Mouse (Mus musculus) G1E (cell line): ENCODE data around the gene Sfmbt1. TPM values are rescaled to one million over a fixed set of nuclear protein-coding genes. Genes with fewer than 3 reads are reported as not detected.
A peak's percentile ranks its signal among the peaks of the same experiment; 100 is the strongest.

Experiments
- ATAC-seq: 2 replicates; pipeline ENCODE4 v1.8.0; 2016; ENCODE audit warnings: mild to moderate bottlenecking; ENCODE audit not compliant: insufficient number of reproducible peaks, poor library complexity, low FRiP score, severe bottlenecking; ENCODE audit errors: extremely low read depth
- DNase-seq: peaks from one replicate; pipeline ENCODE4 v3.0.0; 2012; ENCODE audit warnings: low spot score
- H3K27me3 ChIP-seq: 2 replicates; pipeline ENCODE4 v1.6.1; 2012; ENCODE audit warnings: mild to moderate bottlenecking, low read length, inconsistent platforms; ENCODE audit not compliant: insufficient read depth
- H3K36me3 ChIP-seq: replicated peaks from 2 replicates; pipeline ENCODE3; 2012; ENCODE audit warnings: mild to moderate bottlenecking, inconsistent platforms
- H3K4me1 ChIP-seq: 2 replicates; pipeline ENCODE4 v1.6.1; 2012; ENCODE audit warnings: low read depth, low read length, inconsistent platforms, mixed read lengths; ENCODE audit not compliant: insufficient read depth
- H3K4me3 ChIP-seq: 2 replicates; pipeline ENCODE4 v1.5.1; 2012; ENCODE audit warnings: low read depth, mild to moderate bottlenecking, inconsistent platforms, low read length, moderate library complexity, mixed read lengths
- H3K9me3 ChIP-seq: replicated peaks from 2 replicates; pipeline ENCODE4 v1.6.1; 2012; ENCODE audit warnings: inconsistent platforms
- CTCF ChIP-seq: IDR thresholded peaks from 2 replicates; pipeline ENCODE4 v1.5.1; 2012; ENCODE audit warnings: low read depth, low read length, inconsistent platforms, mixed read lengths
- GATA1 ChIP-seq: IDR thresholded peaks from 2 replicates; pipeline ENCODE4 v1.6.1; 2012; ENCODE audit warnings: borderline replicate concordance, low read length, inconsistent platforms, mixed read lengths
- GATA2 ChIP-seq: IDR thresholded peaks from 2 replicates; pipeline ENCODE4 v1.6.1; 2012; ENCODE audit warnings: low read depth, low read length, inconsistent platforms, borderline replicate concordance
- POLR2AphosphoS5 ChIP-seq: IDR thresholded peaks from 2 replicates; pipeline ENCODE4 v1.6.1; 2012; ENCODE audit warnings: low read depth, low read length, inconsistent platforms; ENCODE audit not compliant: insufficient replicate concordance
- TAL1 ChIP-seq: conservative IDR thresholded peaks from 2 replicates; pipeline ENCODE4 v1.6.1; 2012; ENCODE audit warnings: low read depth, low read length, inconsistent platforms, mixed read lengths
- polyA plus RNA-seq: library from polyadenylated mRNA; stranded (reverse); fragments of >175 nt; gene quantifications from 2 replicates; pipeline ENCODE4 v1.2.3, GENCODE M21; 2012
- total RNA-seq, 2 experiments: library from RNA; stranded (forward) in 1 of 2; stranded (reverse) in 1 of 2; fragments of 200-1000 nt in 1 of 2; fragments of >200 nt in 1 of 2; fragmentation: Nextera tagmentation in 1 of 2; gene quantifications; 2 replicates each; pipeline ENCODE4 v1.2.3; 2014 to 2017

Sfmbt1 gene
- total and polyA plus RNA-seq, 3 experiments: 3.1 to 26.6 (median 14.8) TPM

GRCm38 (mm10) chr14:30865311-30865710 lies 150.7 kb downstream of the Sfmbt1 start:
- Histone ChIP-seq H3K36me3 (peaks cover 68% of the 10 kb centered on the region), H3K4me1 (no peaks in the 10 kb centered on the region), H3K4me3 (no peak overlapping the region), H3K9me3 (no peaks in the 10 kb centered on the region), H3K27me3 (peaks cover 2% of the 10 kb centered on the region; the same call in 1 of the 2 replicates)
- DNase-seq (no peak), ATAC-seq (no peak)
- TF ChIP-seq GATA2: no peak
- no peak for TF ChIP-seq TAL1
- no peak for TF ChIP-seq POLR2AphosphoS5
- no peak for TF ChIP-seq GATA1
- TF ChIP-seq CTCF: 0 out of 2 replicates have a peak, but pooled peaks have one; percentile 11

GRCm38 (mm10) chr14:30867042-30867441 lies 152.4 kb downstream of the Sfmbt1 start:
- Histone ChIP-seq H3K9me3 (no peaks in the 10 kb centered on the region), H3K36me3 (peaks cover 79% of the 10 kb centered on the region), H3K4me3 (no peak overlapping the region), H3K4me1 (no peaks in the 10 kb centered on the region; the same call in 1 of the 2 replicates), H3K27me3 (no peaks in the 10 kb centered on the region)
- peak; percentile 67 for DNase-seq
- no peak for TF ChIP-seq TAL1
- TF ChIP-seq CTCF: peak; percentile 88
- no peak for TF ChIP-seq GATA1
- no peak for TF ChIP-seq GATA2
- ATAC-seq: no peak

GRCm38 (mm10) chr14:30868826-30869225 lies 154.2 kb downstream of the Sfmbt1 start:
- H3K27me3 ChIP-seq: no peaks in the 10 kb centered on the region
- peaks cover 82% of the 10 kb centered on the region for H3K36me3 ChIP-seq
- ATAC-seq (no peak), DNase-seq (no peak)
- no peak overlapping the region for H3K4me3 ChIP-seq
- no peak for TF ChIP-seq TAL1
- TF ChIP-seq CTCF: no peak
- TF ChIP-seq POLR2AphosphoS5: no peak
- no peak for TF ChIP-seq GATA2
- TF ChIP-seq GATA1: no peak
- peaks cover 8% of the 10 kb centered on the region for H3K4me1 ChIP-seq
- no peaks in the 10 kb centered on the region for H3K9me3 ChIP-seq

- TF ChIP-seq GATA1 (no peak), TAL1 (no peak), POLR2AphosphoS5 (no peak), CTCF (no peak), GATA2 (no peak)
- H3K4me3 ChIP-seq: no peak overlapping the region
- ATAC-seq (no peak), DNase-seq (no peak)
- H3K9me3 ChIP-seq: no peaks in the 10 kb centered on the region
- H3K36me3 ChIP-seq: peaks cover 82% of the 10 kb centered on the region
- H3K27me3 ChIP-seq: no peaks in the 10 kb centered on the region
- peaks cover 13% of the 10 kb centered on the region for H3K4me1 ChIP-seq
Observed at GRCm38 (mm10) chr14:30869391-30869801, 154.7 kb downstream of the Sfmbt1 start.

GRCm38 (mm10) chr14:30870206-30871147 lies 155.8 kb downstream of the Sfmbt1 start:
- Histone ChIP-seq H3K9me3 (no peaks in the 10 kb centered on the region), H3K4me1 (peaks cover 24% of the 10 kb centered on the region), H3K36me3 (peaks cover 73% of the 10 kb centered on the region), H3K27me3 (no peaks in the 10 kb centered on the region), H3K4me3 (no peak overlapping the region)
- no peak for TF ChIP-seq GATA1
- TF ChIP-seq CTCF: no peak
- no peak for TF ChIP-seq GATA2
- no peak for TF ChIP-seq TAL1
- ATAC-seq (0 out of 2 replicates have a peak, but pooled peaks have one; percentile 32), DNase-seq (no peak)

Other genes with a start within 250 kb of the Sfmbt1 start
- 60.7 and 73.2 TPM in 2 replicates for gene Dcp1a, start 235.3 kb upstream of the Sfmbt1 start, total RNA-seq (2014; fragmentation: Nextera tagmentation)
- 27.2 and 30.5 TPM in 2 replicates for gene Dcp1a, start 235.3 kb upstream of the Sfmbt1 start, total RNA-seq (2017)
- gene Dcp1a, start 235.3 kb upstream of the Sfmbt1 start, polyA plus RNA-seq: 43.2 and 43.3 TPM in 2 replicates
- 0.30 TPM in 1 of 2 replicates, not detected in the other for gene Cacna1d, start 223.4 kb upstream of the Sfmbt1 start, total RNA-seq (2014; fragmentation: Nextera tagmentation)
- gene Cacna1d, start 223.4 kb upstream of the Sfmbt1 start, total RNA-seq (2017): 0.22 and 0.23 TPM in 2 replicates
- 0.04 TPM in 1 of 2 replicates, not detected in the other for gene Cacna1d, start 223.4 kb upstream of the Sfmbt1 start, polyA plus RNA-seq
- 143 and 146 TPM in 2 replicates for gene Tkt, start 166.5 kb upstream of the Sfmbt1 start, total RNA-seq (2014; fragmentation: Nextera tagmentation)
- 550 and 661 TPM in 2 replicates for gene Tkt, start 166.5 kb upstream of the Sfmbt1 start, total RNA-seq (2017)
- 1,030 and 1,086 TPM in 2 replicates for gene Tkt, start 166.5 kb upstream of the Sfmbt1 start, polyA plus RNA-seq
- gene Prkcd, start 88.6 kb upstream of the Sfmbt1 start, total RNA-seq (2014; fragmentation: Nextera tagmentation): 31.3 and 43.9 TPM in 2 replicates
- gene Prkcd, start 88.6 kb upstream of the Sfmbt1 start, total RNA-seq (2017): 130 and 138 TPM in 2 replicates
- 37.0 and 43.6 TPM in 2 replicates for gene Prkcd, start 88.6 kb upstream of the Sfmbt1 start, polyA plus RNA-seq
- gene Rft1, start 60.5 kb upstream of the Sfmbt1 start, total RNA-seq (2014; fragmentation: Nextera tagmentation): 20.8 and 26.9 TPM in 2 replicates
- 14.9 and 15.0 TPM in 2 replicates for gene Rft1, start 60.5 kb upstream of the Sfmbt1 start, total RNA-seq (2017)
- gene Rft1, start 60.5 kb upstream of the Sfmbt1 start, polyA plus RNA-seq: 2.7 and 4.4 TPM in 2 replicates
- gene Tmem110, start 110.7 kb downstream of the Sfmbt1 start, total RNA-seq (2014; fragmentation: Nextera tagmentation): 12.2 and 12.5 TPM in 2 replicates
- 5.8 and 6.0 TPM in 2 replicates for gene Tmem110, start 110.7 kb downstream of the Sfmbt1 start, total RNA-seq (2017)
- gene Tmem110, start 110.7 kb downstream of the Sfmbt1 start, polyA plus RNA-seq: 14.5 and 14.6 TPM in 2 replicates
- 1.2 TPM in 1 of 2 replicates, not detected in the other for gene Mustn1, start 164.4 kb downstream of the Sfmbt1 start, total RNA-seq (2014; fragmentation: Nextera tagmentation)
- gene Mustn1, start 164.4 kb downstream of the Sfmbt1 start, total RNA-seq (2017): 0.38 and 0.64 TPM in 2 replicates
- gene Mustn1, start 164.4 kb downstream of the Sfmbt1 start, polyA plus RNA-seq: 0.06 and 0.20 TPM in 2 replicates
- not detected in 2 replicates for gene Itih4, start 171.6 kb downstream of the Sfmbt1 start, total RNA-seq (2014; fragmentation: Nextera tagmentation)
- 0.11 TPM in 1 of 2 replicates, not detected in the other for gene Itih4, start 171.6 kb downstream of the Sfmbt1 start, total RNA-seq (2017)
- gene Itih4, start 171.6 kb downstream of the Sfmbt1 start, polyA plus RNA-seq: not detected in 2 replicates
- gene Itih3, start 208.9 kb downstream of the Sfmbt1 start, total RNA-seq (2014; fragmentation: Nextera tagmentation): not detected in 2 replicates
- gene Itih3, start 208.9 kb downstream of the Sfmbt1 start, total RNA-seq (2017): not detected in 2 replicates
- gene Itih3, start 208.9 kb downstream of the Sfmbt1 start, polyA plus RNA-seq: not detected in 2 replicates
- gene Itih1, start 228.4 kb downstream of the Sfmbt1 start, total RNA-seq (2014; fragmentation: Nextera tagmentation): not detected in 2 replicates
- not detected in 2 replicates for gene Itih1, start 228.4 kb downstream of the Sfmbt1 start, total RNA-seq (2017)
- not detected in 2 replicates for gene Itih1, start 228.4 kb downstream of the Sfmbt1 start, polyA plus RNA-seq
- 21.9 and 23.0 TPM in 2 replicates for gene Nek4, start 236.5 kb downstream of the Sfmbt1 start, total RNA-seq (2014; fragmentation: Nextera tagmentation)
- gene Nek4, start 236.5 kb downstream of the Sfmbt1 start, total RNA-seq (2017): 13.6 and 14.6 TPM in 2 replicates
- 6.3 and 7.3 TPM in 2 replicates for gene Nek4, start 236.5 kb downstream of the Sfmbt1 start, polyA plus RNA-seq